Mouse (Mus musculus) ES-E14 (cell line): Measurements from ENCODE around the gene Zc2hc1b.

ENCODE experiments used
- CHD2 ChIP-seq: IDR thresholded peaks from 2 replicates; pipeline ENCODE4 v1.6.1; 2014; ENCODE audit warnings: mild to moderate bottlenecking, low read depth, low read length, inconsistent platforms
- HCFC1 ChIP-seq: IDR thresholded peaks from 2 replicates; pipeline ENCODE4 v1.6.1; 2012; ENCODE audit warnings: low read length, inconsistent platforms, borderline replicate concordance; ENCODE audit not compliant: insufficient read depth
- MAFK ChIP-seq: IDR thresholded peaks from 2 replicates; pipeline ENCODE4 v1.6.1; 2014; ENCODE audit warnings: mild to moderate bottlenecking, low read depth, low read length, inconsistent platforms; ENCODE audit not compliant: insufficient read depth

DNA sequence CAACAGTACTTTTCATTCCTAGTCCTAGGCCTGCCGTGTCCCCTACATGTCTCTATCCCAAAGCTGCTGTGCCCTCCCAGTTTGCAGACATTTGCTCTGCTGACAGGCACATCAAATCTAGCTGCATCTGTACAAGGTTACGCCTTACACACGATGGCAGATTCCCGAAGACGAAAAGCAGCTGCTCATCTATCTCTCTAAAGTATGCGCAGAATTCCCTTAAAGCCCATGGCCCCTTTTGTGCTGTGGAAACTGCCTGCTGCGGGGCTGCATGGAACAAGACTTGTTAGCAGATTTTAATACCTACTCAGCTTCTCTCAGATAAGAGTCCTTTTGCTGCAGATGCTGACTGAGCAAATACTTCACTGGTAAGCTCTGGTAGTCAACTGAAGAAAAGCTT, 2.4 kb upstream of the Zc2hc1b start:
- TF ChIP-seq CHD2 (no peak), HCFC1 (no peak), MAFK (no peak)
